Mouse (Mus musculus) small intestine, adult 2 months (tissue): ENCODE data around the gene Plekhg5. TPM values are rescaled to one million over a fixed set of nuclear protein-coding genes. Genes with fewer than 3 reads are reported as not detected.

Experiments
- H3K27ac ChIP-seq: fragments of 200-500 bp; 2 replicates; pipeline ENCODE4 v1.5.1; 2012; ENCODE audit warnings: low read depth, low read length, control low read depth, inconsistent platforms; ENCODE audit not compliant: insufficient read depth
- H3K27me3 ChIP-seq: fragments of 200-500 bp; 2 replicates; pipeline ENCODE4 v1.6.1; 2012; ENCODE audit warnings: mild to moderate bottlenecking, moderate library complexity, low read length, inconsistent platforms; ENCODE audit not compliant: control insufficient read depth, insufficient read depth
- H3K36me3 ChIP-seq: fragments of 200-500 bp; 2 replicates; pipeline ENCODE4 v1.6.1; 2012; ENCODE audit warnings: mild to moderate bottlenecking, low read length, control low read depth, inconsistent platforms; ENCODE audit not compliant: control insufficient read depth, insufficient read depth
- H3K4me1 ChIP-seq: fragments of 200-500 bp; 2 replicates; pipeline ENCODE4 v1.6.1; 2012; ENCODE audit warnings: low read length, inconsistent platforms, mixed read lengths; ENCODE audit not compliant: control insufficient read depth, insufficient read depth, insufficient read length
- H3K4me3 ChIP-seq: fragments of 200-500 bp; 2 replicates; pipeline ENCODE4 v1.5.1; 2012; ENCODE audit warnings: low read depth, mild to moderate bottlenecking, control low read depth, inconsistent platforms, low read length, moderate library complexity
- CTCF ChIP-seq: fragments of 200-500 bp; IDR thresholded peaks from 2 replicates; pipeline ENCODE4 v1.5.1; 2012; ENCODE audit warnings: low read depth, mild to moderate bottlenecking, control low read depth, inconsistent platforms, low read length, moderate library complexity, mixed read lengths; ENCODE audit not compliant: insufficient replicate concordance, insufficient read length; ENCODE audit errors: extremely low read depth
- POLR2A ChIP-seq: fragments of 200-500 bp; IDR thresholded peaks from 2 replicates; pipeline ENCODE4 v1.6.1; 2012; ENCODE audit warnings: low read depth, mild to moderate bottlenecking, control low read depth, inconsistent platforms, low read length, moderate library complexity
- WGBS: fragments of 180-500 bp; shearing (Covaris S2); methylation state at CpG from one replicate; pipeline ENCODE4 v1.1.7; 2018; 5-methylcytosine and 5-hydroxymethylcytosine counted together
- polyA plus RNA-seq: library from polyadenylated mRNA; depleted of rRNA; stranded (reverse); fragments of >200 nt; gene quantifications from 2 replicates; pipeline ENCODE4 v1.2.3, GENCODE M21; 2012

The Plekhg5 gene
- polyA plus RNA-seq, 1 experiment, result 15.7 TPM

DNA sequence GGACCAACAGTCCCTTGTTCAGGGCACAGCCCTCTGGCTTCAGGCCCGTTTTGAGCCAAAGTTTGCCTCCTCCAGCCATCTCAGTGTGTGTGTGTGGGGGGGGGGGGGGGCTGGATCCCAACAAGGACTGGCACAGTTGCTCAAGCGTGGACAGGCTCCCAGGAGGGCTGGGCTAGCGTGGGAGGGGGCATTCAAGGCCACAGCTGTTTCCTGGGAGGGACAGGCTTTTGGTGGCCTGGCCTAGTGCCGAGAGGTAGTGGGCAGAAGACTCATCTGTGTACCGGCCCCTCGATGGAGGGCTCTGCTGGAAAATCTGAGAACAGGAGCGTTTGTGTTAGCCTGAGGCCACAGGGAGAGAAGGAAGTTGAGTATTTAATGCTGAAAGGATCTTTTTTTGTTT, 7.6 kb downstream of the Plekhg5 start:
- no peak overlapping the region for H3K27ac ChIP-seq
- H3K4me3 ChIP-seq, result no peak overlapping the region
- H3K36me3 ChIP-seq, result no peaks in the 10 kb centered on the region
- WGBS, result 51% methylated on average over 7 of the region's 7 CpGs
- H3K27me3 ChIP-seq, result no peaks in the 10 kb centered on the region
- TF ChIP-seq CTCF, result no peak
- TF ChIP-seq POLR2A, result no peak
- no peaks in the 10 kb centered on the region for H3K4me1 ChIP-seq

DNA sequence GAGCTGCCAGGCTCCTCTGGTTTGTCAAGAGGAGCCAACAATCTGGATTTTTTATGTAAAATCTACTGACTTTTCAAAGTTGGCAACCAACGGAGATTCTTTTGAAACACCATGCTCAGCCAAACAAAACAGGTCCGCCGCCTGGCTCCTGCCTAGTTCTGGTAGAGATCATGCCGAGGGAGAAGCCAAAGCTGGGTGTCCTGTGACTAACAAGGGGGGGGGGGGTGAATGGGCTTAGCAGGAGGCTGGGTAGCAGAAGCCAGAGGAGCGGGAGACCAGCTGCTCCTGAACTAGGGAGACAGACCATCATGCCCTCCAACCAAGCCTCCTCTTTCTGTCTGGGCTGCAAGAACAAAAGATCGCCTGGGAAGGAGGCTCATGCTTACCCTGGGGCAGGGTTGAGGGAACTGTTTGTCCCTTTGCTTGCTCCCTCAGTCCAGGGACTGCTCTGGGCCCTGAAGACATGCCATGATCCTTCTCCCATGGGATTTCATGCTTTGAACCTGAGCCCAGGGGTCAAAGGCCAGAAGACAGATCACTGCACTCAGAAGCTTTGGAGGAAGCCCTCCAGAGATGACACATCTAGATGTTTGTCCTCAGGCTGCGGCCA, 11.4 kb downstream of the Plekhg5 start:
- Histone ChIP-seq H3K36me3 (no peaks in the 10 kb centered on the region), H3K27me3 (peaks cover 3% of the 10 kb centered on the region; the same call in 1 of the 2 replicates), H3K27ac (no peak overlapping the region), H3K4me1 (peaks cover 4% of the 10 kb centered on the region; the same call in 1 of the 2 replicates), H3K4me3 (no peak overlapping the region)
- WGBS, result 74% methylated on average over 7 of the region's 7 CpGs
- no peak for TF ChIP-seq POLR2A

DNA sequence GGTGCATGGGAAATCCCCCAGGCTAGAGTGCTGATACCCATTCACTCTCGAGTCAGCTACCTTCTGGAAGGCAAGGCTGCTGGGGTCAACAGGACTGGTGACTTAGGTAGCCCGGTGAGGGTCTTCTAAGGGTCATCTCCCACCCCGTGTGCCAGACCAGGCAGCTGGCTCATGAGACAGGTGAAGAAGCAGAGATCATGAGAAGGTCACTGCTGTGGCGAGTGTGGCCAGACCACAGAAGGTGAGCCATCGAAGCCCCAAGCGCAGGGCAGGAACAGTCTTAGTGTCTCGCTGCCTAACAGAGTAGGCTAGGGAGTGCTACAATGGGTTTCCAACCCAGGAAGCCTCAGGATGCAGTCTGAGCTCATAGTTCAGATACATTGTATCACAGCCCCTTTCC, 12.3 kb downstream of the Plekhg5 start:
- TF ChIP-seq POLR2A, result no peak
- no peak for TF ChIP-seq CTCF
- H3K27me3 ChIP-seq, result peaks cover 3% of the 10 kb centered on the region; the same call in 1 of the 2 replicates
- H3K36me3 ChIP-seq, result no peaks in the 10 kb centered on the region
- peaks cover 4% of the 10 kb centered on the region; the same call in 1 of the 2 replicates for H3K4me1 ChIP-seq
- no peak overlapping the region for H3K4me3 ChIP-seq
- H3K27ac ChIP-seq, result no peak overlapping the region
- WGBS, result 82% methylated on average over 7 of the region's 7 CpGs

DNA sequence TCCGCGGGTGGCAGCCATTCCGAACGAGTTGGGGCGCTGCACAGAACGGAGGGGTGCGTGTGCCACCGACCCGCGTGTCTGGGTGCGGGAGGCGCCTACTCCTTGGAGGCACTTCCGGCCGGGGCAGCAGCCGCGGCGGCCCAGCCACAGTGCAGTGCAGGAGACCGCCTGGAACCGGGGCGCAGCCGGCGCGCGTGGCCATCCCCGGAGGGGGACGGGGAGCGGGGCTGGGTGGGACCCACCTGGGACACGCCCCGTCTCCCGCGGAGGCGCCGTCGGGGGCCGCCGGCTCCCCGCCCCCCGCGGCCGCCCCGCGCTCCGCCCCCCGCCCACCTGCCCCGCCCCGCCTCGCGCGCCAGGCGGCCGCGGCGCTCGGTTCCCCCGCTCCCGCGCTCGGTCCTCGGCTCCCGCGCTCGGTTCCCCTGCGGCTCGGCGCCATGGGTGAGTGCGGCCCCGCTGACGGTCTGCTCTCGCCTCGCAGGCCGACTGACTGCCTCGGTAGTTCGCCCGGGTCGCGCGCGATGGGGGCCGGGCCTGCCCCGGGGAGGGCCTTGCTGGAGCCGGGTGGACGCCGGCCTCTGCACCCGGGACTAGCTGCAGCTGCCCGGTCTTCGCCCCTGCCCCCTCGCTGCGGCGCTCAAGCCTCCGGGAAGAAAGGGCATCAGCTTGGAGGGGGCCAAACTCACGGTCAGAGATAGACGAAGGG, 14.4 kb downstream of the Plekhg5 start:
- TF ChIP-seq POLR2A, result no peak
- no peak for TF ChIP-seq CTCF
- Histone ChIP-seq H3K27me3 (peaks cover 3% of the 10 kb centered on the region; the same call in 1 of the 2 replicates), H3K4me3 (peak overlapping the region; percentile 98), H3K36me3 (no peaks in the 10 kb centered on the region), H3K4me1 (peaks cover 4% of the 10 kb centered on the region; the same call in 1 of the 2 replicates), H3K27ac (no peak overlapping the region)
- WGBS, result 2% methylated on average over 46 of the region's 92 CpGs

DNA sequence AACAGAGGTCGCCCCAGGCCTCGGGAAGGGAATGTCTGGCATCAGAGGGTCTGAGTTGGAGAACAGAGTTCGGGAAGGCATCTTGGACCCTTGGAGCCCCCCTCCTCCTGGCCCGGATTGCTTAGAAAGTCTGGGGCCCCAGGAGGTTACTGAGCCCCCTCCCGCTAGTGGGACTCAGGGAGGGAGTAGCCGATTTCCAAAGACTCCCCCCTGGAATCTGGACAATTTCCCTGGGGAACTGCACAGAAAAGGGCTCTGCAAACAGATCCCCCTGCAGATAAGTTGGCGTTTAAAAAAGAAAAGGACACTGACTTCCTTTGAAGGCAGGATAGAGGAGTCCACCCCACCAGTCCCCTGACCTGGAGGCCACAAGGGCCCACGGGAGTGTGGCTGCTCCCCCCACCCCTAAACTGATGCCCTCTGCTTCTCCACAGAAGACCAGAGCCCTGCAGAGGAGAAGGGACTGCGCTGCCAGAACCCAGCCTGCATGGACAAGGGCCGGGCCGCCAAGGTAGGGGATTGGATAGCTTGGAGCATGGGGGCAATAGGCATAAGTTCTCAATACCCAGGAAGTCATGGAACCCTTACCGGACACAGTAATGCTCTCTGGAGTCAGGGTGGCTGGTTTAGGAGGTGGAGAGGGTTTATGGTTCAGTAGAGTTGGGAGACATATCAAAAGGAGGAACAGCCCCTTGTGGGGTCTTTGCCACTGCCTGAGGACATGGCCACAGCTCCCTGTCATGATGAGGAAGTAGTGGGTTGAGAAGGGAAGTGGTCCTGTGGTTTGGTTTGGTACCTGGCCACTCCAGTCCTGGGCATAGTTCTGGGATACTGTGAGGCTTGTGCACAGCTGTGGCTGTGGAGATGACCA, 15.1 kb downstream of the Plekhg5 start:
- peak overlapping the region; percentile 98 for H3K4me3 ChIP-seq
- TF ChIP-seq CTCF (no peak), POLR2A (no peak)
- peaks cover 4% of the 10 kb centered on the region; the same call in 1 of the 2 replicates for H3K4me1 ChIP-seq
- no peaks in the 10 kb centered on the region for H3K36me3 ChIP-seq
- no peak overlapping the region for H3K27ac ChIP-seq
- peaks cover 3% of the 10 kb centered on the region; the same call in 1 of the 2 replicates for H3K27me3 ChIP-seq
- WGBS, result 19% methylated on average over 12 of the region's 12 CpGs

DNA sequence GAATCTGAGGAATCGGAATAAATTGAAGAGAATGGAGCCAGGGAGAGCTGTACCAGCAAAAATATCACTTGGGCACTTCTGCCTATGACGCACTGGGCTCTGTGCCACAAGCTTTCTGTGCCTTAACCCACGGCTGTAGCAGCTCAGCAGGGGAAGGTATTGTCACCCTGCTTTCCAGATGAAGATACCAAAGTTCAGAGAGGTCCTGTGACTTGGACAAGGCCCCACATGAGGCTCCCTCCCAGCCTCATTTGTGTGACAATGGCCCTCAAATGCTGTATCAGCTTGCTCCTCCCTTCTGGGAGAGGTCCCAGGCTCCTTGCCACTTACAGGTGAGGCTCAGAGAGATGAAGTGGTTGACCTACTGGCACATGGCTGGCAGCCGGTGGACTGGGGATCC, 15.8 kb downstream of the Plekhg5 start:
- no peak overlapping the region for H3K4me3 ChIP-seq
- H3K27me3 ChIP-seq, result peaks cover 3% of the 10 kb centered on the region; the same call in 1 of the 2 replicates
- TF ChIP-seq CTCF (no peak), POLR2A (no peak)
- 38% methylated on average over 4 of the region's 4 CpGs for WGBS
- no peaks in the 10 kb centered on the region for H3K36me3 ChIP-seq
- H3K27ac ChIP-seq, result no peak overlapping the region
- H3K4me1 ChIP-seq, result peaks cover 4% of the 10 kb centered on the region; the same call in 1 of the 2 replicates

DNA sequence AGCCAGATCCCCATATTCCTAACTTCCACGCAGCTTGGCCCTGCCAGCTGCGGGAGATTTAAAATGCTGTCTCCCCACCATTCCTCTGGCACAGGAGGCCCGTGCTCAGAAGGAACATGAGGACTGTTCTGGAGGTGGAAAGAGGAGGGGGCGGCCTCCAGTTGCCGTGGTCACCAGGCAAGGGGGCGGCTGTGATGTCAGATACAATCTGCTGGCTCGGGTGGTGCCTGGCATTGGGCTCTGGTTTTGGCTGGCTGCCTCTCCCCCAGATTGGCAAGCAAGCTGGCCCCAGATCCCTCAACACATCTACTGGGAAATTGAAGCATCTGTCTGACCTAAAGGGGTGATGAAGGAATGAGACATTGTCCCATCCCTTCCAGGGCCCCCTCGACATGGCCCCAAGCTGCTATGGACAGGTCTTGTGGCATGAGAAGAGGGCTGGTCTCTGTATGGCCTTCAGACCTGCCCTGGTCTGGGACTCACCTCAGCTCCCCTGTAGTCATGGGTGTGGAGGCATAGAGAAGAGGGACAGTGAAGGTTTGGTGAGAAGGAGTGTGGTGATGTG, 16.3 kb downstream of the Plekhg5 start:
- H3K36me3 ChIP-seq, result no peaks in the 10 kb centered on the region
- H3K27me3 ChIP-seq, result peaks cover 3% of the 10 kb centered on the region; the same call in 1 of the 2 replicates
- peaks cover 4% of the 10 kb centered on the region; the same call in 1 of the 2 replicates for H3K4me1 ChIP-seq
- 76% methylated on average over 8 of the region's 8 CpGs for WGBS
- no peak overlapping the region for H3K27ac ChIP-seq
- H3K4me3 ChIP-seq, result no peak overlapping the region
- no peak for TF ChIP-seq CTCF
- TF ChIP-seq POLR2A, result no peak
